Mouse (Mus musculus): ENCODE data around the gene Kbtbd4. TPM values are rescaled to one million over a fixed set of nuclear protein-coding genes. Genes with fewer than 3 reads are reported as not detected.

The Kbtbd4 gene
- total and polyA plus RNA-seq, 3 experiments: 19.5 to 21.7 (median 20.5) TPM

DNA sequence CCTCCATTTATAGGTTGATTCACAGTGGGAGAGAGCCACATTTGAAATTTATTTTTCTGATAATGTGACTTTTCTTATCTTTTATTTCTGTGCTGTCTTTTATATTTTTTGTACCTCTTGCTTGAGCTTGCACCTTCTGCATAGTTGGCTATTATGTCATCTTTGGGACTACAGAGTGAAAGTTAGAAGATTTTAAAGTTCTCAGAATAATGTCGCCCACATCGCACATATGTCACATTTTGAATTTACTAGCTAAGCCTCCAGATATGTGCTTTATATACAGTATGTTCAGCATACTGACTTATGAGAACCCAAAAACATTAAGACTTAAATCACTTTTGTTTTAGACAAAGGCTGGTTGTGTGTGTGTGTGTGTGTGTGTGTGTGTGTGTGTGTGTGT, 55.5 kb downstream of the Kbtbd4 start:
- Histone ChIP-seq H3K9me3 (replicated peaks; ENCODE audit: low read length) (no peaks in the 10 kb centered on the region), H3K9ac (ENCODE audit: insufficient read depth, low read depth) (no peak overlapping the region), H3K4me1 (ENCODE audit: control insufficient read depth in 1 of 2, insufficient read depth in 2 of 2) (peaks cover 0 to 5% of the 10 kb centered on the region in 2 experiments; a peak in 2 of 4 replicates), H3K4me3 (replicated peaks in 1 of 3; ENCODE audit: low read depth in 2 of 3, low read length in 2 of 3, poor library complexity in 1 of 3) (no peak overlapping the region), H3K79me2 (replicated peaks; ENCODE audit: control insufficient read depth, extremely low read depth, insufficient read depth, poor library complexity, severe bottlenecking) (peaks cover 68% of the 10 kb centered on the region), H3K36me3 (replicated peaks in 1 of 2; ENCODE audit: control insufficient read depth in 1 of 2, insufficient read depth in 1 of 2, low read length in 1 of 2) (peaks cover 0 to 45% of the 10 kb centered on the region in 2 experiments), H3K27me3 (replicated peaks) (no peaks in the 10 kb centered on the region), H3K4me2 (ENCODE audit: insufficient read depth, low read depth, poor library complexity, severe bottlenecking) (no peak overlapping the region), H3K27ac (ENCODE audit: insufficient read depth, low read depth) (no peak overlapping the region)
- TF ChIP-seq MAX (IDR thresholded peaks at IDR 0.05; ENCODE audit: low read length): no peak
- TF ChIP-seq HCFC1 (IDR thresholded peaks at IDR 0.05; ENCODE audit: low read depth, low read length): no peak
- no peak for TF ChIP-seq ZMIZ1 (IDR thresholded peaks at IDR 0.05; ENCODE audit: low read depth, low read length)
- no peak for TF ChIP-seq BHLHE40 (IDR thresholded peaks at IDR 0.05; ENCODE audit: low read depth, low read length)
- TF ChIP-seq GABPA (IDR thresholded peaks at IDR 0.05; ENCODE audit: insufficient replicate concordance, low read depth, low read length): no peak
- TF ChIP-seq KAT2A (IDR thresholded peaks at IDR 0.05; ENCODE audit: insufficient replicate concordance, low read length): no peak
- TF ChIP-seq MEF2A (IDR thresholded peaks at IDR 0.05; ENCODE audit: borderline replicate concordance, low read depth, low read length): no peak
- no peak for TF ChIP-seq CHD1 (IDR thresholded peaks at IDR 0.05; ENCODE audit: low read depth, low read length)
- no peak for TF ChIP-seq ETS1 (conservative IDR thresholded peaks at IDR 0.05; ENCODE audit: low read depth, low read length)
- TF ChIP-seq NRF1 (IDR thresholded peaks at IDR 0.05; ENCODE audit: low read depth, low read length): no peak
- no peak for TF ChIP-seq SIN3A (IDR thresholded peaks at IDR 0.05; ENCODE audit: low read length)
- no peak for TF ChIP-seq EP300 (IDR thresholded peaks at IDR 0.05; ENCODE audit: low read length)
- TF ChIP-seq NELFE (IDR thresholded peaks at IDR 0.05; ENCODE audit: low read depth, low read length): no peak
- no peak for TF ChIP-seq USF1 (IDR thresholded peaks at IDR 0.05; ENCODE audit: low read depth, low read length)
- TF ChIP-seq IRF4 (IDR thresholded peaks at IDR 0.05; ENCODE audit: low read depth, low read length): no peak
- no peak for TF ChIP-seq POLR2A (IDR thresholded peaks at IDR 0.05; ENCODE audit: low read depth, low read length)
- TF ChIP-seq ZC3H11A (IDR thresholded peaks at IDR 0.05; ENCODE audit: low read depth, low read length): no peak
- dilution Hi-C loops (cut with MboI; ENCODE audit: extremely low pct_ligation_motif_present, extremely low pct_unique_long_range_greater_than_20kb, low sequenced_read_pairs): no loop called here
- in situ Hi-C loops (cut with MboI; ENCODE audit: low pct_ligation_motif_present, low pct_unique_long_range_greater_than_20kb, low sequenced_read_pairs): no loop called here
- no peak for DNase-seq (ENCODE audit: extremely low read depth)

Other genes with a start within 250 kb of the Kbtbd4 start
- 32.7 and 37.5 TPM in 2 replicates for gene Nup160, start 227.5 kb upstream of the Kbtbd4 start, total RNA-seq (2012; rRNA removed)
- 59.1 and 73.4 TPM in 2 replicates for gene Nup160, start 227.5 kb upstream of the Kbtbd4 start, total RNA-seq (2014; rRNA removed)
- 71.8 and 79.3 TPM in 2 replicates for gene Nup160, start 227.5 kb upstream of the Kbtbd4 start, polyA plus RNA-seq (2012; ENCODE audit: insufficient read length, low read depth)
- gene Fnbp4, start 159.4 kb upstream of the Kbtbd4 start, total RNA-seq (2012; rRNA removed): 33.6 and 41.3 TPM in 2 replicates
- gene Fnbp4, start 159.4 kb upstream of the Kbtbd4 start, total RNA-seq (2014; rRNA removed): 48.8 and 54.9 TPM in 2 replicates
- gene Fnbp4, start 159.4 kb upstream of the Kbtbd4 start, polyA plus RNA-seq (2012; ENCODE audit: insufficient read length, low read depth): 66.7 and 74.0 TPM in 2 replicates
- gene Agbl2, start 122.0 kb upstream of the Kbtbd4 start, total RNA-seq (2012; rRNA removed): not detected in 2 replicates
- gene Agbl2, start 122.0 kb upstream of the Kbtbd4 start, total RNA-seq (2014; rRNA removed): not detected in 2 replicates
- gene Agbl2, start 122.0 kb upstream of the Kbtbd4 start, polyA plus RNA-seq (2012; ENCODE audit: insufficient read length, low read depth): not detected in 2 replicates
- 70.0 and 82.8 TPM in 2 replicates for gene Mtch2, start 57.6 kb upstream of the Kbtbd4 start, total RNA-seq (2012; rRNA removed)
- gene Mtch2, start 57.6 kb upstream of the Kbtbd4 start, total RNA-seq (2014; rRNA removed): 158 and 173 TPM in 2 replicates
- 162 and 209 TPM in 2 replicates for gene Mtch2, start 57.6 kb upstream of the Kbtbd4 start, polyA plus RNA-seq (2012; ENCODE audit: insufficient read length, low read depth)
- not detected in 2 replicates for gene C1qtnf4, start 18.9 kb upstream of the Kbtbd4 start, total RNA-seq (2012; rRNA removed)
- gene C1qtnf4, start 18.9 kb upstream of the Kbtbd4 start, total RNA-seq (2014; rRNA removed): not detected in 2 replicates
- not detected in 2 replicates for gene C1qtnf4, start 18.9 kb upstream of the Kbtbd4 start, polyA plus RNA-seq (2012; ENCODE audit: insufficient read length, low read depth)
- 133 and 146 TPM in 2 replicates for gene Ndufs3, start 87 bp downstream of the Kbtbd4 start, total RNA-seq (2012; rRNA removed)
- 182 and 195 TPM in 2 replicates for gene Ndufs3, start 87 bp downstream of the Kbtbd4 start, total RNA-seq (2014; rRNA removed)
- 185 and 190 TPM in 2 replicates for gene Ndufs3, start 87 bp downstream of the Kbtbd4 start, polyA plus RNA-seq (2012; ENCODE audit: insufficient read length, low read depth)
- 29.7 and 33.8 TPM in 2 replicates for gene Celf1, start 35.6 kb downstream of the Kbtbd4 start, total RNA-seq (2012; rRNA removed)
- gene Celf1, start 35.6 kb downstream of the Kbtbd4 start, total RNA-seq (2014; rRNA removed): 50.9 and 52.8 TPM in 2 replicates
- gene Celf1, start 35.6 kb downstream of the Kbtbd4 start, polyA plus RNA-seq (2012; ENCODE audit: insufficient read length, low read depth): 67.4 and 69.7 TPM in 2 replicates
- gene Rapsn, start 130.9 kb downstream of the Kbtbd4 start, total RNA-seq (2012; rRNA removed): 0.08 TPM in 1 of 2 replicates, not detected in the other
- 0.15 TPM in 1 of 2 replicates, not detected in the other for gene Rapsn, start 130.9 kb downstream of the Kbtbd4 start, total RNA-seq (2014; rRNA removed)
- 0.40 TPM in 1 of 2 replicates, not detected in the other for gene Rapsn, start 130.9 kb downstream of the Kbtbd4 start, polyA plus RNA-seq (2012; ENCODE audit: insufficient read length, low read depth)
- gene Psmc3, start 149.3 kb downstream of the Kbtbd4 start, total RNA-seq (2012; rRNA removed): 214 and 283 TPM in 2 replicates
- gene Psmc3, start 149.3 kb downstream of the Kbtbd4 start, total RNA-seq (2014; rRNA removed): 242 and 257 TPM in 2 replicates
- gene Psmc3, start 149.3 kb downstream of the Kbtbd4 start, polyA plus RNA-seq (2012; ENCODE audit: insufficient read length, low read depth): 284 and 353 TPM in 2 replicates
- gene Slc39a13, start 165.7 kb downstream of the Kbtbd4 start, total RNA-seq (2012; rRNA removed): 7.5 and 8.4 TPM in 2 replicates
- gene Slc39a13, start 165.7 kb downstream of the Kbtbd4 start, total RNA-seq (2014; rRNA removed): 3.5 and 4.3 TPM in 2 replicates
- 7.2 and 8.1 TPM in 2 replicates for gene Slc39a13, start 165.7 kb downstream of the Kbtbd4 start, polyA plus RNA-seq (2012; ENCODE audit: insufficient read length, low read depth)
- gene Spi1, start 177.7 kb downstream of the Kbtbd4 start, total RNA-seq (2012; rRNA removed): 22.7 and 24.7 TPM in 2 replicates
- gene Spi1, start 177.7 kb downstream of the Kbtbd4 start, total RNA-seq (2014; rRNA removed): 29.7 and 42.6 TPM in 2 replicates
- gene Spi1, start 177.7 kb downstream of the Kbtbd4 start, polyA plus RNA-seq (2012; ENCODE audit: insufficient read length, low read depth): 35.2 and 45.7 TPM in 2 replicates
- 0.04 TPM in 2 replicates for gene Mybpc3, start 213.4 kb downstream of the Kbtbd4 start, total RNA-seq (2012; rRNA removed)
- gene Mybpc3, start 213.4 kb downstream of the Kbtbd4 start, total RNA-seq (2014; rRNA removed): 0.07 and 0.15 TPM in 2 replicates
- gene Mybpc3, start 213.4 kb downstream of the Kbtbd4 start, polyA plus RNA-seq (2012; ENCODE audit: insufficient read length, low read depth): 0.27 TPM in 2 replicates

Data from CH12.LX (cell line).